Mouse (Mus musculus): ENCODE data around the gene Fbxl8. TPM values are rescaled to one million over a fixed set of nuclear protein-coding genes. Genes with fewer than 3 reads are reported as not detected.

The Fbxl8 gene
- polyA plus RNA-seq, 1 experiment: 7.6 TPM

DNA sequence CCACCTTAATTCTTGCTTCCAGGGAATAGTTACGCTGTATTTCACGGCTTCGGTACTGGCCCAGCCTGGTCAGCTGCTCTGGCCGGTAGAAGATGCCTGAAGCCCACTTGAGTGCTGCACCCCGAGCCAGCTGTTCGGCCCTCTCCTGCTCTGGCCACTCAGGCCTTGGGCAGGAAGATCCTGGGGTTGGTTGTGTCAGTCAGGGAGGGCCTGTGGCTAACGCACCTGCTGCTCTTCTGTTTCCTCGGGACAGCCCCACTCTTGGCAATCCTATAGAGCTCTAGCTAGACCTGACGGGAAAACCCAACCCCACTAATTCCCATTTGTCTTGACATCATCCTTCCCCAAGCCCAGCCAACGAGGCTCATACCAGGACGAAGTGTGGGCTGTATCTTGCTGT lies 30.8 kb downstream of the Fbxl8 start:
- H3ac ChIP-seq (ENCODE audit: control insufficient read depth, insufficient read length, low read depth): no peak overlapping the region
- peaks cover 23% of the 10 kb centered on the region for H3K79me3 ChIP-seq (ENCODE audit: low read depth)
- TF ChIP-seq MYOG (IDR thresholded peaks at IDR 0.05; ENCODE audit: control insufficient read depth, extremely low read depth, insufficient read length): no peak
- TF ChIP-seq MAX (IDR thresholded peaks at IDR 0.05): no peak
- TF ChIP-seq CEBPB (IDR thresholded peaks at IDR 0.05; ENCODE audit: low read depth): no peak
- no peak for TF ChIP-seq CTCF (IDR thresholded peaks at IDR 0.05; ENCODE audit: control insufficient read depth, insufficient read depth, insufficient read length)
- TF ChIP-seq FOSL1 (IDR thresholded peaks at IDR 0.05; ENCODE audit: insufficient read depth, low read length, poor library complexity, severe bottlenecking): no peak
- TF ChIP-seq USF1 (IDR thresholded peaks at IDR 0.05; ENCODE audit: low read depth): no peak
- TF ChIP-seq MYOD1 (IDR thresholded peaks at IDR 0.05; ENCODE audit: control insufficient read depth, insufficient read length, low read depth): no peak
- no peaks in the 10 kb centered on the region for H3K27me3 ChIP-seq (ENCODE audit: control insufficient read depth, insufficient read depth, insufficient read length)
- no peak overlapping the region for H3K4me3 ChIP-seq (ENCODE audit: insufficient read depth, poor library complexity, severe bottlenecking)
- H3K79me2 ChIP-seq (ENCODE audit: control insufficient read depth, insufficient read depth): peaks cover 33% of the 10 kb centered on the region
- peaks cover 17% of the 10 kb centered on the region for H3K36me3 ChIP-seq (ENCODE audit: control insufficient read depth, insufficient read depth)

DNA sequence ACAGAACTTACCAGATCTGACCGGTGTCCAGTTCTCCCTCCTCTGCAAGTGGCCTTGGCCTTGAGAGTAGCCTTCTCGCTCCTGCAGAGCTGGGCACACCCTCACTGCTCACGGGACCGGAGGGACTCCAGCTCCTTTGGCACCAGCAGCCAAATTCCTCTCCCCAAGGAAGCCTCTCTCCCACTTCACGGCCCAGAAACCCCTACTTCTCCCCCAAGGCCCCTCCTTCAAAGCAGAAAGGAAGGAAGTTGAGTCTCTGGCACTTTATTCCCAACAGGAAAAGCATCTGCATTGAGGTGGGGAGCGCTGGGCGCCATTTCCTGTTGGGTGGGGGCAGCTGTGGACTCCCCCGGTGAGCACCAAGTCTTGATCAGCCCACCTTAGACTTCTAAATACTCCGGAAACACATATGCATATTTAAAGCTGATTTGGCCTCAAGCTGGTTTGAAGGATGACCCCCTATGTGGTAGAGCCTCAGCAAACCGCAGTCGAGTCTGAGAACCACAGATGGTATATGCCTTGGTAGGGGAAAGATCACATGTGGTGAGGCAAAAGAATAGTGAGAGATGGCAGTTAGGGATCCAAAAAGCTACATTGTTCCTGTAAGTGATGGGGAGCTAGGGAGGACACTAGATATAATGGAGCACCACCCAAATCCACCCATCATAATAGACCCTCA lies 31.6 kb downstream of the Fbxl8 start, which contains the start of gene Exoc3l:
Gene Exoc3l (minus strand): TSS at position 207 of the 679 bp plus-strand sequence.
- TF ChIP-seq MAX (IDR thresholded peaks at IDR 0.05) (no peak), MYOD1 (IDR thresholded peaks at IDR 0.05; ENCODE audit: control insufficient read depth, insufficient read length, low read depth) (no peak), MYOG (IDR thresholded peaks at IDR 0.05; ENCODE audit: control insufficient read depth, extremely low read depth, insufficient read length) (no peak), USF1 (IDR thresholded peaks at IDR 0.05; ENCODE audit: low read depth) (no peak), CEBPB (IDR thresholded peaks at IDR 0.05; ENCODE audit: low read depth) (no peak)
- Histone ChIP-seq H3K36me3 (ENCODE audit: control insufficient read depth, insufficient read depth) (peaks cover 25% of the 10 kb centered on the region), H3K79me3 (ENCODE audit: low read depth) (peaks cover 25% of the 10 kb centered on the region), H3K27me3 (ENCODE audit: control insufficient read depth, insufficient read depth, insufficient read length) (no peaks in the 10 kb centered on the region), H3K4me3 (ENCODE audit: insufficient read depth, poor library complexity, severe bottlenecking) (peak within 1 kb of the TSS; percentile 97), H3K79me2 (ENCODE audit: control insufficient read depth, insufficient read depth) (peaks cover 41% of the 10 kb centered on the region), H3ac (ENCODE audit: control insufficient read depth, insufficient read length, low read depth) (no peak within 1 kb of the TSS)

DNA sequence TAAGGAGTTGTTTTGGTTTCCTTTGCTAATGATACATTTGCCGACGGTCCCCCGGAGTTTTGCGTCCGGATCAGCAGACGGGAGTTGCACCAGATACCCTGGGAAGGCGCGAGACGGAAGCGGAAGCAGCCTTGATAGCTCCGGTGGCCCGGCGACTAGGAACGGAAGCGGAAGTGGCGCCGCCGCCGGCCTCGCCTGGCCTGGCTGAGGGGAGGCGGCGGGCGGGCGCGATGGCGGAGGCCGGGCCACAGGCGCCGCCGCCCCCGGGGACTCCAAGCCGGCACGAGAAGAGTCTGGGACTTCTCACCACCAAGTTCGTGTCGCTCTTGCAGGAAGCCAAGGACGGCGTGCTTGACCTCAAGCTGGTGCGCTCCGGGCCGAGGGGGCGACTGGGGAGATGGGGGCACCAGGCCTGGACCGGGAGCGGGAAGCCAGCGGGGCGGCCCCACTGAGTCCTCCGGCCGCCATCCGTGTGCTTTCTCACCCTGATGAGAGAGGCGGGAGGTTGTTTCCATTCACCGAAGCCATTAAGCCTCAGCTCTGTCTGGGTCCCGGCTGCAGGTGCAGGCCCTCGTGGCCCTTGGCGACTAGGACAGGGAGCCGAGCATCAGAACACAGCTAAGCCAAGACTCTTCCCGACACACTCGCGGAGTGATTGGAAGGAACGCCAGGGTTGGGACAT lies 33.2 kb downstream of the Fbxl8 start, which contains the start of gene E2f4:
Gene E2f4 (plus strand): TSS at position 153 of the 682 bp plus-strand sequence.
- Histone ChIP-seq H3K79me2 (ENCODE audit: control insufficient read depth, insufficient read depth) (peaks cover 56% of the 10 kb centered on the region), H3K36me3 (ENCODE audit: control insufficient read depth, insufficient read depth) (peaks cover 41% of the 10 kb centered on the region), H3K4me3 (ENCODE audit: insufficient read depth, poor library complexity, severe bottlenecking) (peak within 1 kb of the TSS; percentile 97), H3K79me3 (ENCODE audit: low read depth) (peaks cover 26% of the 10 kb centered on the region), H3K27me3 (ENCODE audit: control insufficient read depth, insufficient read depth, insufficient read length) (no peaks in the 10 kb centered on the region), H3ac (ENCODE audit: control insufficient read depth, insufficient read length, low read depth) (peak within 1 kb of the TSS; percentile 96)
- TF ChIP-seq CTCF (IDR thresholded peaks at IDR 0.05; ENCODE audit: control insufficient read depth, insufficient read depth, insufficient read length) (no peak), MAX (IDR thresholded peaks at IDR 0.05) (peak; percentile 44)

DNA sequence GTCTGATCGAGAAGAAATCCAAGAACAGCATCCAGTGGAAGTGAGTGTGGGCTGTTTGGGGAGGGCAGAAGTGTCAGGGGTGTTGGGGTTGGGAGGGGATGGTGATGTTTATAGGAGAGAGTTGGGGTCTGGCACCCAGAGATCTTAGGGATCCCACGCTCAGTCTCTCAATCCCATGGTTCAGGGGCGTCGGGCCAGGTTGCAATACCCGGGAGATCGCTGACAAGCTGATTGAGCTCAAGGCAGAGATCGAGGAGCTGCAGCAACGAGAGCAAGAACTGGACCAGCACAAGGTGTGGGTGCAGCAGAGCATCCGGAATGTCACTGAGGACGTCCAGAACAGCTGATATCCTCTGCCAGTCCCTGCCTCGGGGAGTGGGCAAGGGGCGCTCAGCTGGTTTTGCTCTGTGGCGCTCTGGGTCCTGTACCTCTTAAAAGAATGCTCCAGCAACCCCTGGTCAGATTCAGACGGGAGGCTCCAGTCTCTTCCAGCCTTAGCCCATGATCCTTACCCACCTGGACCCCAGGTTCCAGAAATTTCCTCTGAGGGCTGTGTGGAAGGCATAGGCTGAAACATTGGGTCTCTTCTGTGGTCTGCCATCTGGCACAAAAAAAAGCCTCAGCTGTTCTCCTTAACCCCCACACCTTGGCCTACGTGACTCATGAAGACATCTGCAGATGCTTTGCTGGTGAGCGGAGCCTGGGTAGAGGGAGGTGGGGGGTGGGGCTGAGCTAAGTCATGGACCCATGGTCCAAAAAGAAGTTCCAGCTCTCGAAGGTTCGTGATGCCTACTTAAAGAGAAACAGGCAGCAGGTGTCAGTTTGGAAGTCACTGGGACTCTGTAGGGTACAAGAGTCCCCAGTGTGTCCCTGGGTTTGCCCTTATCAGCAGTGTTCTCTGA lies 34.2 kb downstream of the Fbxl8 start:
- peak; percentile 28 for TF ChIP-seq MYOD1 (IDR thresholded peaks at IDR 0.05; ENCODE audit: control insufficient read depth, insufficient read length, low read depth)
- TF ChIP-seq FOSL1 (IDR thresholded peaks at IDR 0.05; ENCODE audit: insufficient read depth, low read length, poor library complexity, severe bottlenecking): no peak
- Histone ChIP-seq H3ac (ENCODE audit: control insufficient read depth, insufficient read length, low read depth) (peak overlapping the region; percentile 96), H3K27me3 (ENCODE audit: control insufficient read depth, insufficient read depth, insufficient read length) (no peaks in the 10 kb centered on the region), H3K79me2 (ENCODE audit: control insufficient read depth, insufficient read depth) (peaks cover 59% of the 10 kb centered on the region), H3K36me3 (ENCODE audit: control insufficient read depth, insufficient read depth) (peaks cover 47% of the 10 kb centered on the region), H3K79me3 (ENCODE audit: low read depth) (peaks cover 29% of the 10 kb centered on the region), H3K4me3 (ENCODE audit: insufficient read depth, poor library complexity, severe bottlenecking) (peak overlapping the region; percentile 97)

DNA sequence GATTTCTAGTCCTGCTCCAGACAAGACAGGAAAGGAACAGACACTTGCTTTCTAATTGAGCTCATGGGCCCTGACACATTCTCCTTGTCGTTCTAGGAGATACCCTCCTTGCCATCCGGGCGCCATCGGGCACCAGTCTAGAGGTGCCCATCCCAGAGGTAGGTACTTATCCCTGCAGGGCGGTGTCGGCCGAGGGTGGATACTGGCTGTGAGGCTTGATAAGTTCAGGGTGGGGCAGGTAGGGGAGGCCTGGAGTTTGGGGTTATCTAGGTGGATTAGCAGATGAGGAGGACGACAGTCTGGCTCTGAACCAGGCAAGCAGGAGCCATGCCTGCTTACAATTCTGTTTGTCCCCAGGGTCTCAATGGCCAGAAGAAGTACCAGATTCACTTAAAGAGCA lies 35.5 kb downstream of the Fbxl8 start:
- TF ChIP-seq MYOG (IDR thresholded peaks at IDR 0.05; ENCODE audit: control insufficient read depth, extremely low read depth, insufficient read length): no peak
- H3K79me3 ChIP-seq (ENCODE audit: low read depth): peaks cover 29% of the 10 kb centered on the region
- H3K79me2 ChIP-seq (ENCODE audit: control insufficient read depth, insufficient read depth): peaks cover 59% of the 10 kb centered on the region
- H3ac ChIP-seq (ENCODE audit: control insufficient read depth, insufficient read length, low read depth): no peak overlapping the region
- H3K36me3 ChIP-seq (ENCODE audit: control insufficient read depth, insufficient read depth): peaks cover 56% of the 10 kb centered on the region
- no peak overlapping the region for H3K4me3 ChIP-seq (ENCODE audit: insufficient read depth, poor library complexity, severe bottlenecking)
- H3K27me3 ChIP-seq (ENCODE audit: control insufficient read depth, insufficient read depth, insufficient read length): no peaks in the 10 kb centered on the region

DNA sequence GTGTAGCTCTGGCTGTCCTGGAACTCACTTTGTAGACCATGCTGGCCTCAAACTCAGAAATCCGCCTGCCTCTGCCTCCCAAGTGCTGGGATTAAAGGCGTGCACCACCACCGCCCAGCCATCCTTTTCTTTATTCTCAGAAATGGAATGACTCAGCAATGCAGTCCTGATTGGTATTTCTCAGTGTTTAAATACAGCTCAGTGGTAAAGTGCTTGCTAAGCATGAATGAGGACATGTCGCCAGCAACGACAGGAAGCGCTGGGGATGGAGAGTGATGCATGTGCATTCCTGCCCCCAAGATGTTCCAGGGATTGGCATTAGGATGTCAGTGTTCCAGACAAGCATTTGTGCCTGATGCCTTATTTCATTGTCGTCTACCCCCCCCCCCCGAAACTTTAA lies 38.9 kb downstream of the Fbxl8 start:
- no peak for TF ChIP-seq CEBPB (IDR thresholded peaks at IDR 0.05; ENCODE audit: low read depth)
- peaks cover 78% of the 10 kb centered on the region for H3K36me3 ChIP-seq (ENCODE audit: control insufficient read depth, insufficient read depth)
- no peaks in the 10 kb centered on the region for H3K27me3 ChIP-seq (ENCODE audit: control insufficient read depth, insufficient read depth, insufficient read length)
- peaks cover 21% of the 10 kb centered on the region for H3K79me3 ChIP-seq (ENCODE audit: low read depth)
- no peak overlapping the region for H3K4me3 ChIP-seq (ENCODE audit: insufficient read depth, poor library complexity, severe bottlenecking)
- peaks cover 44% of the 10 kb centered on the region for H3K79me2 ChIP-seq (ENCODE audit: control insufficient read depth, insufficient read depth)
- H3ac ChIP-seq (ENCODE audit: control insufficient read depth, insufficient read length, low read depth): no peak overlapping the region
